In the genomic region with DNA sequence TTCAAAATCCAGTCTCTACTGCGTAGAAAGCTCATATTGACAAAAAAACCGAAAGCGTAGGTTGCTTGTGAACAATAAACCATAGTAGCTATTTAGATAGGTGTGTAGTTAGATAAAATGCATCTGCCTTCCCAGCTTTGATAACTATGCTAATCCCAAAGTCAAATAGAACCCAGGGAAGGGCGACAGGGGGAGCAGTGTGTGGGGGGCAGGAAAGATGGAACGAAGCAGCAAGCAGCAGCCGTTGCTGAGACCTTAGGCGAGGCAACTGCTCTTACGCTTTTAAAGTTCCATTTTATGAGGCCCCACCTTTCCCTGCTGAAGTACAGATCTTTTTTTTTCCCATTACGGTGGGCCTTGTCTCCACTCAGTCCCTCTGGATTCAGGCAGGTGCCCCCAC, we compare ENCODE assay signal across 20 mouse cellular contexts. TPM values are rescaled to one million over a fixed set of nuclear protein-coding genes. Genes with fewer than 3 reads are reported as not detected.
DNase-seq lines count a peak whose midpoint lies in the region; ATAC-seq and TF ChIP-seq lines count a peak whose summit lies in the region.
"Had no signal": no experiment of that assay in that cellular context is flagged by ENCODE, and none has a peak within 500 bp of the region (broad histone marks: within the 10 kb centered on the region; RNA-seq: fewer than 3 reads in every experiment).

No protein-coding gene starts in this region.

- peaks cover 58% of the 10 kb centered on the region for H3K27me3 ChIP-seq in heart, embryonic 13.5 days (replicated peaks)
- H3K27me3 ChIP-seq in heart, adult 2 months (ENCODE audit: control insufficient read depth, insufficient read depth, low read length): peaks cover 4% of the 10 kb centered on the region; the same call in 1 of the 2 replicates
- H3K27me3 ChIP-seq in limb, embryonic 12.5 days: peaks cover 42% of the 10 kb centered on the region
- H3K27me3 ChIP-seq in limb, embryonic 10.5 days (ENCODE audit: low read depth, poor library complexity, severe bottlenecking): peaks cover 45% of the 10 kb centered on the region
- peaks cover 17% of the 10 kb centered on the region for H3K27me3 ChIP-seq in intestine, embryonic 15.5 days (replicated peaks)
- H3K27me3 ChIP-seq in small intestine, adult 2 months (ENCODE audit: control insufficient read depth, insufficient read depth, low read length): no peaks in the 10 kb centered on the region

- ATAC-seq in heart, embryonic 13.5 days (ENCODE audit: extremely low read depth, insufficient number of reproducible peaks, low FRiP score, low TSS enrichment): no peak
- ATAC-seq in limb, embryonic 12.5 days (ENCODE audit: insufficient number of reproducible peaks, insufficient read depth, low FRiP score, low TSS enrichment, low read depth): no peak
- peak; percentile 53; the same call in 1 of the 2 replicates for ATAC-seq in intestine, embryonic 15.5 days
- ATAC-seq: activated CD4-positive, CD25-positive, alpha-beta regulatory T cell, adult 4 months; CD4-positive, CD25-positive, alpha-beta regulatory T cell, adult 4 months had no signal

- no peaks in the 10 kb centered on the region for H3K79me2 ChIP-seq in heart, adult 2 months (replicated peaks; ENCODE audit: control insufficient read depth, insufficient read depth, low read length)

- no peak for TF ChIP-seq EP300 in heart, adult 2 months (IDR thresholded peaks at IDR 0.05; ENCODE audit: insufficient read depth, low read depth, low read length)

- 38% methylated on average over 9 of the region's 9 CpGs for WGBS in heart, embryonic 13.5 days
- 52% methylated on average over 9 of the region's 9 CpGs for WGBS in heart, adult 2 months
- 41% methylated on average over 9 of the region's 9 CpGs for WGBS in limb, embryonic 12.5 days
- 52% methylated on average over 9 of the region's 9 CpGs for WGBS in limb, embryonic 10.5 days
- WGBS in intestine, embryonic 15.5 days: 39% methylated on average over 9 of the region's 9 CpGs
- WGBS in small intestine, adult 2 months: 24% methylated on average over 9 of the region's 9 CpGs

- no peak for DNase-seq in heart, adult 2 months
- DNase-seq in limb, embryonic 10.5 days (ENCODE audit: low spot score): no peak
- no peak for DNase-seq in adrenal gland, postnatal 36 days
- DNase-seq: cerebellum, adult 11 months; gastrocnemius, postnatal 14 days; kidney, postnatal 10 days; left cerebral cortex, postnatal 4 days; right cerebral cortex, adult 18-20 months; thymus, postnatal 14 days had no signal

- no peak for TF ChIP-seq POLR2A in heart, adult 2 months (IDR thresholded peaks at IDR 0.05; ENCODE audit: insufficient read depth, low read depth, low read length)
- no peak for TF ChIP-seq POLR2A in small intestine, adult 2 months (IDR thresholded peaks at IDR 0.05; ENCODE audit: low read depth, low read length)

- no peaks in the 10 kb centered on the region for H3K36me3 ChIP-seq in heart, embryonic 13.5 days
- no peaks in the 10 kb centered on the region for H3K36me3 ChIP-seq in heart, adult 2 months (ENCODE audit: control insufficient read depth, insufficient read depth, low read length)
- H3K36me3 ChIP-seq in limb, embryonic 12.5 days: no peaks in the 10 kb centered on the region
- no peaks in the 10 kb centered on the region for H3K36me3 ChIP-seq in limb, embryonic 10.5 days
- H3K36me3 ChIP-seq in intestine, embryonic 15.5 days: no peaks in the 10 kb centered on the region
- peaks cover 2% of the 10 kb centered on the region; the same call in 1 of the 2 replicates for H3K36me3 ChIP-seq in small intestine, adult 2 months (ENCODE audit: control insufficient read depth, insufficient read depth, low read length)
- H3K36me3 ChIP-seq: embryonic facial prominence, embryonic 15.5 days; hindbrain, embryonic 13.5 days had no signal

- no peaks in the 10 kb centered on the region for H3K9me3 ChIP-seq in heart, embryonic 13.5 days
- H3K9me3 ChIP-seq in limb, embryonic 12.5 days: no peaks in the 10 kb centered on the region
- no peaks in the 10 kb centered on the region for H3K9me3 ChIP-seq in limb, embryonic 10.5 days (replicated peaks)
- no peaks in the 10 kb centered on the region for H3K9me3 ChIP-seq in intestine, embryonic 15.5 days
- H3K9me3 ChIP-seq: embryonic facial prominence, embryonic 15.5 days; hindbrain, embryonic 13.5 days had no signal

- intact Hi-C loops in heart, adult 2 months (cut with DNase I): no loop called here

- H3K4me2 ChIP-seq in heart, embryonic 13.5 days: peak overlapping the region; percentile 61
- peak overlapping the region; percentile 54 for H3K4me2 ChIP-seq in limb, embryonic 12.5 days
- H3K4me2 ChIP-seq in intestine, embryonic 15.5 days (replicated peaks): peak overlapping the region; percentile 57

- H3K9ac ChIP-seq in heart, embryonic 13.5 days: no peak overlapping the region
- no peak overlapping the region for H3K9ac ChIP-seq in heart, adult 2 months (ENCODE audit: low read depth, low read length)
- H3K9ac ChIP-seq in limb, embryonic 12.5 days (replicated peaks): no peak overlapping the region
- H3K9ac ChIP-seq in intestine, embryonic 15.5 days: peak overlapping the region; percentile 43; the same call in 1 of the 2 replicates
- H3K9ac ChIP-seq: embryonic facial prominence, embryonic 15.5 days; hindbrain, embryonic 13.5 days had no signal

- H3K4me3 ChIP-seq in heart, embryonic 13.5 days: peak overlapping the region; percentile 27
- no peak overlapping the region for H3K4me3 ChIP-seq in heart, adult 2 months
- H3K4me3 ChIP-seq in limb, embryonic 12.5 days (replicated peaks): peak overlapping the region; percentile 26; the same call in 1 of the 2 replicates
- no peak overlapping the region for H3K4me3 ChIP-seq in limb, embryonic 10.5 days
- H3K4me3 ChIP-seq in intestine, embryonic 15.5 days (replicated peaks): peak overlapping the region; percentile 41
- H3K4me3 ChIP-seq in small intestine, adult 2 months (ENCODE audit: low read depth, low read length): peak overlapping the region; percentile 73

- peaks cover 13% of the 10 kb centered on the region for H3K4me1 ChIP-seq in heart, embryonic 13.5 days
- no peaks in the 10 kb centered on the region for H3K4me1 ChIP-seq in heart, adult 2 months (ENCODE audit: control insufficient read depth, insufficient read depth, low read length)
- H3K4me1 ChIP-seq in limb, embryonic 12.5 days (replicated peaks): peaks cover 11% of the 10 kb centered on the region; the same call in 1 of the 2 replicates
- H3K4me1 ChIP-seq in limb, embryonic 10.5 days: peaks cover 11% of the 10 kb centered on the region
- no peaks in the 10 kb centered on the region for H3K4me1 ChIP-seq in intestine, embryonic 15.5 days (replicated peaks)
- peaks cover 10% of the 10 kb centered on the region; the same call in 1 of the 2 replicates for H3K4me1 ChIP-seq in small intestine, adult 2 months (ENCODE audit: control insufficient read depth, insufficient read depth, insufficient read length, low read length)

- no peak for TF ChIP-seq CTCF in heart, adult 2 months (IDR thresholded peaks at IDR 0.05)
- TF ChIP-seq CTCF in small intestine, adult 2 months (IDR thresholded peaks at IDR 0.05; ENCODE audit: extremely low read depth, insufficient read length, insufficient replicate concordance, low read depth, low read length): no peak

- H3K27ac ChIP-seq in heart, embryonic 13.5 days (replicated peaks): no peak overlapping the region
- no peak overlapping the region for H3K27ac ChIP-seq in heart, adult 2 months
- H3K27ac ChIP-seq in limb, embryonic 12.5 days: no peak overlapping the region
- no peak overlapping the region for H3K27ac ChIP-seq in limb, embryonic 10.5 days
- peak overlapping the region; percentile 57 for H3K27ac ChIP-seq in intestine, embryonic 15.5 days
- H3K27ac ChIP-seq in small intestine, adult 2 months (ENCODE audit: insufficient read depth, low read depth, low read length): peak overlapping the region; percentile 96
- H3K27ac ChIP-seq: embryonic facial prominence, embryonic 15.5 days; hindbrain, embryonic 13.5 days had no signal

RNA-seq across cellular contexts. Expression of gene Tmem45b, which starts 1.1 kb away (rescaled TPM):
- not detected in 2 replicates for polyA plus RNA-seq in heart, embryonic 13.5 days (2015; fragmentation: Nextera tagmentation; extraction: Ambion mirVana)
- 1 to 10 TPM in 1 of 2 experiments, under 1 TPM in 1; 0.76 to 1.0 TPM for total RNA-seq in heart, adult 2 months (2021)
- polyA plus RNA-seq in heart, adult 2 months (2012; rRNA removed): 11.0 and 18.9 TPM in 2 replicates
- not detected in 2 replicates for polyA plus RNA-seq in limb, embryonic 12.5 days (2016; fragmentation: Nextera tagmentation; extraction: Ambion mirVana)
- not detected in 2 replicates for polyA plus RNA-seq in limb, embryonic 10.5 days (2016; fragmentation: Nextera tagmentation; extraction: Ambion mirVana)
- polyA plus RNA-seq in intestine, embryonic 15.5 days (2015; fragmentation: Nextera tagmentation; extraction: Ambion mirVana): 74.8 and 89.0 TPM in 2 replicates
- polyA plus RNA-seq in small intestine, adult 2 months (2012; rRNA removed): 179 and 335 TPM in 2 replicates
- total RNA-seq in adrenal gland, postnatal 36 days (2021): 10 to 100 TPM; 26.5 to 40.6 TPM
- total RNA-seq: common myeloid progenitor, adult 5-6 weeks; layer of hippocampus, postnatal 14 days; left cerebral cortex, postnatal 4 days; monocyte, adult 5-6 weeks had no signal
- polyA plus RNA-seq: activated CD4-positive, CD25-positive, alpha-beta regulatory T cell, adult 4 months; CD4-positive, CD25-positive, alpha-beta regulatory T cell, adult 4 months had no signal

Comparison
In these comparisons a context has a peak if more than half of its experiments do, and no peak if none do; other contexts are left out.
1. H3K4me3 ChIP-seq: peak in heart, embryonic 13.5 days (single experiment), limb, embryonic 12.5 days (single experiment), intestine, embryonic 15.5 days (single experiment) and small intestine, adult 2 months (single experiment); none in heart, adult 2 months (single experiment) and limb, embryonic 10.5 days (single experiment).
2. RNA of gene Tmem45b, which starts 1.1 kb away (polyA plus RNA-seq): 179 to 335 TPM in small intestine, adult 2 months, 74.8 to 89.0 TPM in intestine, embryonic 15.5 days and 11.0 to 18.9 TPM in heart, adult 2 months; not detected in limb, embryonic 10.5 days, not detected in heart, embryonic 13.5 days and not detected in limb, embryonic 12.5 days; every median in the first group is over 10 times any median in the second.
3. H3K27ac ChIP-seq: peak in intestine, embryonic 15.5 days (single experiment) and small intestine, adult 2 months (single experiment); none in heart, embryonic 13.5 days (single experiment), heart, adult 2 months (single experiment), limb, embryonic 12.5 days (single experiment) and limb, embryonic 10.5 days (single experiment).
4. Peak in every context shown above with its lines, with median percentiles within 50 percentile points of each other: H3K4me2 ChIP-seq.